Mouse (Mus musculus): ENCODE measurements around the gene Zfp457.
"Not testable (repeated sequence)": the region's sequence is repeated elsewhere in the genome, so short reads cannot be mapped to it uniquely, and the experiment has no call there.

Gene Zfp457

DNA sequence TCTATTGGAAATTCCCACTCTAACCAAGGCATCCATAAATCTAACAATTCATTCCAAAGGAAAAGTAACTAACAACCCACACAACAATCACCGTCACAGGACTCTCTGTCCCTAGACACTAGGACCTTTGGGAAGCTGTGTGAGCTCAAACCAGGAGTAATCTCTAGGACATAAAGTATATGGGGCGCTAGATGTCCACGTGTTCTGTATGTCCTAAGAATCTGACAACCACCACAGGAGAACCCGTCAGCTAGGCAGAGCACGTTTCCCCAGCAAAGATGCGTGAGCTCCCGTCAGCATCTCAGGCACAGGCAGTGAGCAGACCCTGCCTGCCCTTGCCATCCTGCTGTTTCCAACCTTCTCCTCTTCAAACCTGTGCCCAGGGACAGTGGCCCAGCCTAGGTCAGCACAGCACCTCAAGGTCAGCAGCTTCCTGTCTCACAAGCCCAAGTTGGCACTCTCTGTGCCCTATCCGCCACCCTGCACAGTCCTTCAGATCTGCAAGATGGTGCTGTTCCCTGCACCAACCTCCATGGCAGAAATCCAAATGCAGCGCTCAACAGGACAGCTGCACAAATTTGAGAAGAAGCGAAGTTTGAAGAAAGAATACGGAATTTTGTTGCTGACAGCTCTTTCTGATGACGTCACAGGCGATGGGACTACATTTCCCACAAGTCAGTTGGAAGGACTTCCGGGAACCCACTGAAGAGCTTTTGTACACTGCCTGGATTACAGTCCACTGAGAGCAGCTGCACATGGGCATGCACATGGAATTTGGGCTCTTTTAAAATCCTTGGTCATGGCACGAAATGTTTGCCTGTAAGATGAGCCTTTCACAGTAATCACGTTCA, at the start of gene Zfp457:
Gene Zfp457, minus strand, starts transcription at position 664 of the 851 bp plus-strand sequence.
- DNase-seq (ENCODE audit: low spot score): peak; percentile 85

DNA sequence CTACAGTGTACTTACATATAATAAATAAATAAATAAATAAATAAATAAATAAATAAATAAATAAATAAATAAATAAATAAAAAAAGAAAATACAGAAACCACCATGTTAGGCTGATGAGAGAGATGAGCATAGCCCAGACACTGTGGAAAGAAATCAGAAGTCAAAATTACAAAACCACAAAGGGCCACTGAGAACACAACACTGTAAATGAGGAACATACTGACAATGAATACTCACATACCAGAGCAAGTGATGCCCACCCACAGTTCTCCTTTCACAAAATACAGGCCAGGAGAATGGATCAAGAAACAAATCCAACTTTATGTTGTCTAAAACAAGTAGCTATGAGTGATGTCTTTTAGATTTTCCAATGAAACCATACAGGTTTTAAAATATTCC, 45.6 kb upstream of the Zfp457 start:
- DNase-seq (ENCODE audit: low spot score): no peak

DNA sequence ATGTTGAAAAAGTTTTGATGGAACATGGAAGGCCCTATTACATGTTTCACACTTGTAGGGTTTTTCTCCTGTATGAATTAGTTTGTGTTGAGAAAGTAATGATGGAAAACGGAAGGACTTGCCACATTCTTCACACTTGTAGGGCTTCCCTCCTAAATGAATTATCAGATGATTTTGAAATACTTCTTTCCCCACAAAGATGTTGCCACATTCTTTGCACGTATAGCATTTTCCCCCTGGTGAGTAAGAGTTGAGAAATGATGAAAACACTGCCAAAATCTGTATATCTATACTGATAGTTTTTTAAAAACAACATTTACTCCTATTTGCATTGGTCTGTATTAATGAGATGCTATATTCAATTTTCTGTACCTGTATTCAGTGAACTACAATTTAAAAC, 37.1 kb upstream of the Zfp457 start:
- DNase-seq (ENCODE audit: low spot score): no peak

DNA sequence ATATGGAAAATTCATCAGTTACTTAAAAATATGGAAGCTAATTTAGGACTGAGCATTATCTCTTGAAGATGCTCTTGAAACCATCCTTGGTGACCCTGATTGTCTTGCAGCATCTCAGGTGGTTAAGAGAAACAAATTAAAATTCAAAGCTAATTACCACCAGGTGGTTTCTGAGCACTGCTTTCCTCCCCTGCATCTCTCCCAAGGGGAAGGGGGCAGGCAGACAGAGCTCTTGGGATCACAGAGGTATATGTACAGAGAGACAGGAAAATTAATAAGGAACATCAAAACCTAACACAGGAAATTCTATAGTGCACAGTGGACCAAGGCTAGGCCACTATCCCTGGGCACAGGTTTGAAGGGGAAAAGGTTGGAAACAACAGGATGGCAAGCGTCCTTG, 26.6 kb upstream of the Zfp457 start:
- no peak for DNase-seq (ENCODE audit: low spot score)

DNA sequence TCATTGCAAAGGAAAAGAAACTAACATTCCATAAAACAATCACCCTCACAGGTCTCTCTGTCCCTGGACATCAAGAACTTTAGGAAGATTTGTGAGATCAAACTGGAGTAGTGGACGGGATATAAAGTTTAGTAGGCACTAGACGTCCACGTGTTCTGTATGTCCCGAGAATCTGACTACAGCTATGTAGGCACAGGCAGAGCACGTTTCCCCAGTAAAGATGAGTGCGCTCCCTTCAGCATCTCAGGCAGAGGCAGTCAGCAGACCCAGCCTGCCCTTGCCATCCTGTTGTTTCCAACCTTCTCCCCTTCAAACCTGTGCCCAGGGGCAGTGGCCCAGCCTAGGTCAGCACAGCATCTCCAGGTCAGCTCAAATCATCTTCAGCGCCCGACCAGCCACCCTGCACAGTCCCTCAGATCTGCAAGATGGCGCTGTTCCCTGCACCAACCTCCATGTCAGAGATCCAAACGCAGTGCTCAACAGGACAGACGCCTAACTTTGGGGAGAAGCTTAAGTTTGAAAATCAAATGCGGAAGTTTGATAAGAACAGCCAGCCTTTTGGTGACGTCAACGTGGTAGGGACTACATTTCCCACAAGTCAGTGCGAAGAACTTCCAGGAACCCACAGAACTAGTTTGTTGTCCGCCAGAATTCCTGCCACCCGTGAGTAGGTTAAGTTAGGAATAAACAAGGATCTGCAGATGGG, 25.9 kb upstream of the Zfp457 start, which contains the start of gene Zfp595:
Gene Zfp595, minus strand, starts transcription at position 552 of the 706 bp plus-strand sequence.
- DNase-seq (ENCODE audit: low spot score): peak; percentile 76

DNA sequence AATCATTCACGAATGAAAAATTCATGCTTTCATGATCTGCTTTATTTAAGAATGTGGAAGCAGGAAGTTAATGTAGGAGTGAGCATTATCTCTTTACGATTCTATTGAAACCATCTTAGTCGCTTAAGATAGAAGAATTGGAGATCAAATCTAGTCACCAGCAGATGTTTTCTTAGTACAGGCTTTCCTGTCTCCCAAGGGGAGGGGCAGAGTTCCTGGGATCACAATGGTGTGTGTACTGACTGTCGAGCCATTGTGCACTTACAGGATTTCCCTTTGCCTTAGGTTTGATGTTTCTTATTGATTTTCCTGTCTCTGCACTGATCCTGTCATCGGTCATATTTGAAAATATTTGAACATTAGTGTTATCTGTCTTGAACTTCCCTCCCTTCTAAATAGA, 433 bp upstream of the Zfp457 start:
- DNase-seq (ENCODE audit: low spot score): no peak

DNA sequence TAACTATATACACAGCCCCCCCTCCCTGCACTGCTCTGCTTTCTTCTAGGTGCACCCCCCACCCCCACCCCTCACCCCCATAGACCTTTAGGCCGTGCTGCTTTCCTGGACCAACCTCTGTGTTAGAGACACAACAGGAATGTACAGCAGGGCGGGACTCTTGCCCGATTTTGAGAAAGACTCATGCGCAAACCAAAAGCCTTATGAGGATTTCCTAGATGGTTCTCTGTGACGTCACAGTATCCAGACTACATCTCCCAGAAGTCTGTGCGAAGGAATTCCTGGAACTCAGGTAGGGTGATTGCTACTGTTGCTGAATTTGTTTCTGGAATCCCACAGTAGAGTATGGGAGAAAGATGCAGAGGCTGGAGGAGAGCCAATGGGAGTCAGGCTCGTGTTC, 28.0 kb downstream of the Zfp457 start, which contains the start of gene Zfp458:
Gene Zfp458, minus strand, starts transcription at position 153 of the 400 bp plus-strand sequence.
- no peak for DNase-seq (ENCODE audit: low spot score)

DNA sequence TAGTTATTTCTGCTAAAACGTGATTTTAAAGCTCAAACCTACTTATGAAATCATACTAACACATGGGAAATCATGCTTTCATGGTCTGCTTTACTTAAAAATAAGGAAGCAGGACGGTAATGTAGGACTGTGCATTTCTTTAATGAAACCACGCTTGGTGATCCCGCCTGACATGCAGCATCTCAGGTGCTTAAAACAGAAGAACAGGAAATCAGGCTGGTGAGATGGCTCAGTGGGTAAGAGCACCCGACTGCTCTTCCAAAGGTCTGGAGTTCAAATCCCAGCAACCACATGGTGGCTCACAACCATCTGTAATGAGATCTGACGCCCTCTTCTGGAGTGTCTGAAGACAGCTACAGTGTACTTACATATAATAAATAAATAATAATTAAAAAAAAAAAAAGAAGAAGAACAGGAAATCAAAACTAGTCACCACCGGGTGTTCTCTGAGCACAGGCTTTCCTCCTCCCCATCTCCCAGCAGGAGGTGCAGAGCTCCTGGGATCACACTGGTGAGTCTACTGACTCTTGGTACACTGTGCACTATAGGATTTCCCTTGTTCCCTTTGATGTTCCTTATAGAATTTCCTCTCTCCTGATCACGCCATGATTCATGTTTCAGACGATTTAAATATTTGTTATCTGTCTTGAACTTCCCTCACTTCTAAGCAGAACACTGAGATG, 36.8 kb downstream of the Zfp457 start:
- not testable (repeated sequence) for DNase-seq (ENCODE audit: low spot score)

DNA sequence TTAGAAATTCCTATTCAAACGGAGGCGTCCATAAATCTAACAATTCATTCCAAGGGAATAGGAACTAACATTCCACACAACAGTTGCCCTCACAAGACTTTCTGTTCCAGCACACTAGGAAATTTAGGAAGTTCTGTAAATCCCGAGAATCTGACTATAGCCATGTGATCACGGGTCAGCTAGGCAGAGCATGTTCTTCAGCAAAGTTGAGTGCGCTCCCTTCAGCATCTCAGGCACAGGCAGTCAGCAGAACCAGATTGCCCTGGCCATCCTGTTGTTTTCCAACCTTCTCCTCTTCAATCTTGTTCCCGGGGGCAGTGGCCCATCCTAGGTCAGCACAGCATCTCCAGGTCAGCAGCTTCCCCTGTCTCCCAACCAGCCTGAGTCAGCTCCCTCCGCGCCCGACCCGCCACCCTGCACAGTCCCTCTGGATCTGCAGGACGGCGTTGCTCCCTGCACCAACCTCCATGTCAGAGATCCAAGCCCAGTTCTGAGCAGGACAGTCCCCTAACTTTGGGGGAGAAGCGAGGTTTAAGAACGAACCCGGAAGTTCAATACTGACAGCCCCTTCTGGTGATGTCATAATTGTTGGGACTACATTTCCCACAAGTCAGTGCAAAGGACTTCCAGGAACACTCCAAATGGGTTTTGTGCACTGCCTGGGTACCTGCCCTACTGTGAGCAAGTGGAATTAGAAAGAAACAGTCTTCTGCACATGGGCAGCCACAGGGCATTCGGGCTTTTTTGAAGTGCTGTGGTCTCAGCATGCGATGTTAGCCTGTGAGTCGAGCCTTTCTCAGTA, 37.5 kb downstream of the Zfp457 start:
- DNase-seq (ENCODE audit: low spot score): peak; percentile 56

Data from testis, postnatal 10 days (tissue).